Mouse (Mus musculus): Measurements from ENCODE around the gene Gm10643.

DNA sequence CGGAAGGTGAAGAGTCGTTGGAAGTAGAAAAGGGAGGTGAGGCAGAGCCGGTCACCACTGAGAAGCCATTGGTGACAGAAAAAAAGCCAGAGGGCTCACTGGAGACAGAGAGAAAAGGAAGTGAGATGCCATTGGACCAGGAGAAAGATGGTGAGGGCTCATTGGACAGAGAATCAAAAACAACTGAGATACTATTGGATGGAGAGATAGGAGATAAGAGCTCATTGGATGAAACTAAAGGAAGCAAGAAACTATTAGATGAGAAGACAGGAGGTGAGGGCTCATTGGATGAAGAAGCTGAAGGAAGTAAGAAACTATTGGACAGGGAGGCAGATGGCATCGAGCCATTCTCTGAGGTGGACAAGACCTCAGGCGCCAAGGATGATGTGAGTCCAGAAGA, 35.7 kb downstream of the Gm10643 start:
- TF ChIP-seq CTCF (IDR thresholded peaks at IDR 0.05; ENCODE audit: borderline replicate concordance, extremely low read depth, insufficient read depth, insufficient read length) (no peak), POLR2A (IDR thresholded peaks at IDR 0.05; ENCODE audit: borderline replicate concordance, extremely low read depth, insufficient read depth, insufficient read length, poor library complexity, severe bottlenecking) (no peak)
